Mouse (Mus musculus) embryonic facial prominence, embryonic 13.5 days (tissue): ENCODE data around the gene Olfr1509. TPM values are rescaled to one million over a fixed set of nuclear protein-coding genes. Genes with fewer than 3 reads are reported as not detected.

Source experiments
- polyA plus RNA-seq: library from polyadenylated mRNA; unstranded; fragments of >200 nt; fragmentation: Nextera tagmentation; extraction: Ambion mirVana; gene quantifications from 2 replicates; pipeline ENCODE4 v1.2.1, GENCODE M21; 2015

Gene Olfr1509
- polyA plus RNA-seq, 1 experiment from 2014 or later = not detected

Other genes with a start within 250 kb of the Olfr1509 start
- 74.6 TPM in 2 replicates for gene Supt16, start 245.6 kb upstream of the Olfr1509 start, polyA plus RNA-seq
- gene Chd8, start 185.2 kb upstream of the Olfr1509 start, polyA plus RNA-seq = 47.4 and 49.9 TPM in 2 replicates
- gene Tox4, start 163.8 kb upstream of the Olfr1509 start, polyA plus RNA-seq = 41.9 TPM in 2 replicates
- gene Rab2b, start 163.4 kb upstream of the Olfr1509 start, polyA plus RNA-seq = 24.0 and 27.9 TPM in 2 replicates
- gene Mettl3, start 137.9 kb upstream of the Olfr1509 start, polyA plus RNA-seq = 51.4 and 52.9 TPM in 2 replicates
- 26.2 and 27.7 TPM in 2 replicates for gene Sall2, start 114.2 kb upstream of the Olfr1509 start, polyA plus RNA-seq
- gene Olfr1513, start 86.6 kb upstream of the Olfr1509 start, polyA plus RNA-seq = 0.19 TPM in 1 of 2 replicates, not detected in the other
- 0.14 TPM in 1 of 2 replicates, not detected in the other for gene Olfr1512, start 63.8 kb upstream of the Olfr1509 start, polyA plus RNA-seq
- not detected in 2 replicates for gene Olfr1511, start 45.6 kb upstream of the Olfr1509 start, polyA plus RNA-seq
- not detected in 2 replicates for gene Olfr1510, start 28.6 kb upstream of the Olfr1509 start, polyA plus RNA-seq
- gene Olfr1508, start 24.5 kb downstream of the Olfr1509 start, polyA plus RNA-seq = 0.10 TPM in 1 of 2 replicates, not detected in the other
- not detected in 2 replicates for gene Olfr1507, start 52.8 kb downstream of the Olfr1509 start, polyA plus RNA-seq